Mouse (Mus musculus) liver, embryonic 14.5 days (tissue): ENCODE data around the gene Max. TPM values are rescaled to one million over a fixed set of nuclear protein-coding genes. Genes with fewer than 3 reads are reported as not detected.

Experiments used
- ATAC-seq: fragments of 200-750 bp; cut with Nextera tagmentation; 2 replicates; pipeline ENCODE4 v1.8.0; 2017; ENCODE audit warnings: moderate number of reproducible peaks, mild to moderate bottlenecking, moderate library complexity; ENCODE audit not compliant: insufficient read depth
- DNase-seq, 3 experiments: peaks; one replicate each; pipeline ENCODE4 v3.0.0-alpha.2; 2012 to 2013; ENCODE audit warnings: low read depth in 3 of 3, low spot score in 3 of 3
- H3K27ac ChIP-seq: fragments of 300-500 bp; sonication (generic); 2 replicates; pipeline ENCODE4 v1.5.1; 2014; ENCODE audit warnings: moderate library complexity, mild to moderate bottlenecking, control low read depth, inconsistent platforms
- H3K27me3 ChIP-seq: fragments of 300-500 bp; sonication (generic); 2 replicates; pipeline ENCODE4 v1.6.1; 2014; ENCODE audit warnings: mild to moderate bottlenecking, low read length, moderate library complexity; ENCODE audit not compliant: control insufficient read depth, insufficient read depth
- H3K36me3 ChIP-seq: fragments of 300-500 bp; sonication (generic); replicated peaks from 2 replicates; pipeline ENCODE4 v1.6.1; 2014; ENCODE audit warnings: low read depth; ENCODE audit not compliant: control insufficient read depth, insufficient read depth
- H3K4me1 ChIP-seq, 2 experiments: fragments of 200-500 bp in 1 of 2; fragments of 300-500 bp in 1 of 2; sonication (generic) in 1 of 2; replicated peaks; 2 replicates each; pipeline ENCODE4 v1.6.1; 2012 to 2014; ENCODE audit warnings: antibody characterized with exemption in 1 of 2, inconsistent platforms in 1 of 2, low read length in 1 of 2; ENCODE audit not compliant: control insufficient read depth in 2 of 2, insufficient read depth in 2 of 2
- H3K4me2 ChIP-seq: fragments of 300-500 bp; sonication (generic); 2 replicates; pipeline ENCODE4 v1.6.1; 2014; ENCODE audit warnings: low read depth, mild to moderate bottlenecking, control low read depth, moderate library complexity
- H3K4me3 ChIP-seq, 2 experiments: fragments of 200-500 bp in 1 of 2; fragments of 300-500 bp in 1 of 2; sonication (generic) in 1 of 2; 2 replicates each; pipeline ENCODE4 v1.5.1; 2012 to 2014; ENCODE audit warnings: low read depth in 2 of 2, low read length in 2 of 2, mild to moderate bottlenecking in 2 of 2, control low read depth in 1 of 2, inconsistent platforms in 1 of 2, moderate library complexity in 1 of 2; ENCODE audit not compliant: insufficient read depth in 1 of 2
- H3K9ac ChIP-seq: fragments of 300-500 bp; sonication (generic); replicated peaks from 2 replicates; pipeline ENCODE4 v1.6.1; 2014; ENCODE audit warnings: mild to moderate bottlenecking, control low read depth, moderate library complexity
- H3K9me3 ChIP-seq: fragments of 300-500 bp; sonication (generic); 2 replicates; pipeline ENCODE4 v1.6.1; 2016; ENCODE audit warnings: low read length, mixed read lengths; ENCODE audit not compliant: control insufficient read depth
- CTCF ChIP-seq: IDR thresholded peaks from 2 replicates; pipeline ENCODE4 v1.5.1; 2016; ENCODE audit warnings: antibody characterized with exemption, low read depth, control low read depth
- EP300 ChIP-seq: IDR thresholded peaks from 2 replicates; pipeline ENCODE4 v1.6.1; 2016; ENCODE audit warnings: antibody characterized with exemption, low read depth
- WGBS: fragments of 180-500 bp; shearing (Covaris S2); extraction: QIAGEN DNeasy Blood & Tissue Kit; methylation state at CpG from one replicate; pipeline ENCODE4 v1.1.7; 2014; ENCODE audit not compliant: insufficient replicate concordance; 5-methylcytosine and 5-hydroxymethylcytosine counted together
- polyA plus RNA-seq, 2 experiments: library from polyadenylated mRNA; depleted of rRNA in 1 of 2; stranded (reverse) in 1 of 2; unstranded in 1 of 2; fragments of >200 nt; fragmentation: Nextera tagmentation in 1 of 2; extraction: Ambion mirVana in 1 of 2; gene quantifications; 2 replicates each; pipeline versions ENCODE4 v1.2.1 to v1.2.3; 2012 to 2014

The Max gene
- polyA plus RNA-seq, 2 experiments, result 26.2 to 27.5 TPM

- H3K9ac ChIP-seq, result no peak overlapping the region
- no peak overlapping the region for H3K27ac ChIP-seq
- WGBS, result 75% methylated on average over 11 of the region's 11 CpGs
- no peaks in the 10 kb centered on the region for H3K9me3 ChIP-seq
- H3K4me2 ChIP-seq, result no peak overlapping the region
- no peaks in the 10 kb centered on the region for H3K36me3 ChIP-seq
- no peak for DNase-seq
- TF ChIP-seq CTCF (peak; percentile 66), EP300 (no peak)
- no peak overlapping the region for H3K4me3 ChIP-seq
- no peaks in the 10 kb centered on the region for H3K27me3 ChIP-seq
- H3K4me1 ChIP-seq, result peaks cover 3% of the 10 kb centered on the region in 2 experiments; a peak in 2 of 4 replicates
- no peak for ATAC-seq
Measured at GRCm38 (mm10) chr12:76889404-76890184, 72.4 kb downstream of the Max start.

DNA sequence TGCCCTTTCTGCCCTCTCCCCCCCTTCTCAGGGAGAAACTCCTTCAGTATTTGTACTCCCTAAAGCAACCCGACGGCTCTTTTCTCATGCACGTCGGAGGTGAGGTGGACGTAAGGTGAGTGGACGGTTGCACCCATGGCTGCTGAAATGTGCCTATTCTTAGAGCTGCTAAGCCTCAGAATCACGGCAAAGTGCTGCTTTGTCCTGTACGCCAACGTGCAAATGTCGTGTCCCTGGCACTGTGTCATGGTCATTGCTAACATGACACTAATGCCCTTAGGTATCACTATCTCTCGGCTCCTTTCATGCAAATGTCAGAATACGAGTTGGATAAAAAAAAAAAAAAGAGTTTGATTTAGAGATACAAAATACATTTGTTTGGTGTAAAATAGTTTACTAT is 74.1 kb downstream of the Max start:
- H3K9ac ChIP-seq, result no peak overlapping the region
- H3K27me3 ChIP-seq, result no peaks in the 10 kb centered on the region
- H3K4me3 ChIP-seq, result no peak overlapping the region
- 90% methylated on average over 12 of the region's 12 CpGs for WGBS
- no peak overlapping the region for H3K27ac ChIP-seq
- DNase-seq (no peak), ATAC-seq (no peak)
- H3K9me3 ChIP-seq, result no peaks in the 10 kb centered on the region
- no peak for TF ChIP-seq CTCF
- TF ChIP-seq EP300, result no peak
- H3K36me3 ChIP-seq, result no peaks in the 10 kb centered on the region
- peaks cover 3% of the 10 kb centered on the region in 2 experiments; a peak in 2 of 4 replicates for H3K4me1 ChIP-seq
- no peak overlapping the region for H3K4me2 ChIP-seq

Other genes with a start within 250 kb of the Max start
- 38.2 and 40.2 TPM in 2 replicates for gene Churc1, start 196.7 kb downstream of the Max start, polyA plus RNA-seq (2012; rRNA removed)
- gene Churc1, start 196.7 kb downstream of the Max start, polyA plus RNA-seq (2014; fragmentation: Nextera tagmentation; extraction: Ambion mirVana), result 68.8 and 76.3 TPM in 2 replicates
- 21.4 and 24.3 TPM in 2 replicates for gene Fntb, start 196.6 kb downstream of the Max start, polyA plus RNA-seq (2012; rRNA removed)
- gene Fntb, start 196.6 kb downstream of the Max start, polyA plus RNA-seq (2014; fragmentation: Nextera tagmentation; extraction: Ambion mirVana), result 28.8 and 33.7 TPM in 2 replicates
- 0.06 and 0.16 TPM in 2 replicates for gene Gpx2, start 166.6 kb downstream of the Max start, polyA plus RNA-seq (2012; rRNA removed)
- gene Gpx2, start 166.6 kb downstream of the Max start, polyA plus RNA-seq (2014; fragmentation: Nextera tagmentation; extraction: Ambion mirVana), result not detected in 2 replicates
- gene Rab15, start 139.3 kb downstream of the Max start, polyA plus RNA-seq (2012; rRNA removed), result 0.11 and 0.13 TPM in 2 replicates
- gene Rab15, start 139.3 kb downstream of the Max start, polyA plus RNA-seq (2014; fragmentation: Nextera tagmentation; extraction: Ambion mirVana), result 0.05 and 0.15 TPM in 2 replicates